Mouse (Mus musculus) stomach, postnatal 0 days (tissue): ENCODE results near the gene Dpp9.

Experiments
- CTCF ChIP-seq: IDR thresholded peaks from 2 replicates; pipeline ENCODE4 v1.5.1; 2016; ENCODE audit warnings: antibody characterized with exemption, low read depth, mild to moderate bottlenecking, moderate library complexity
- EP300 ChIP-seq: optimal IDR thresholded peaks from 2 replicates; pipeline ENCODE3; 2016; ENCODE audit warnings: antibody characterized with exemption

- TF ChIP-seq CTCF = no peak
- TF ChIP-seq EP300 = no peak
Observed at GRCm38 (mm10) chr17:56265869-56266268, 47.2 kb upstream of the Dpp9 start.
